Mouse (Mus musculus): ENCODE results near the gene Nkx6-1. TPM values are rescaled to one million over a fixed set of nuclear protein-coding genes. Genes with fewer than 3 reads are reported as not detected.

The Nkx6-1 gene
- 0.21 TPM in 1 of 2 replicates, not detected in the other for polyA plus RNA-seq (2012; ENCODE audit: insufficient read depth, low replicate concordance)

GRCm38 (mm10) chr5:101664945-101665615, at the start of gene Nkx6-1:
Gene Nkx6-1, minus strand, starts transcription at chr5:101664996.
- H3K4me1 ChIP-seq: peaks cover 41% of the 10 kb centered on the region
- peaks cover 94% of the 10 kb centered on the region for H3K27me3 ChIP-seq (replicated peaks)
- no peaks in the 10 kb centered on the region for H3K36me3 ChIP-seq (replicated peaks; ENCODE audit: low read length)
- H3K4me3 ChIP-seq (replicated peaks): peak within 1 kb of the TSS; percentile 89
- H3K9me3 ChIP-seq: peaks cover 18% of the 10 kb centered on the region; the same call in 1 of the 2 replicates
- TF ChIP-seq GATA1 (IDR thresholded peaks at IDR 0.05; ENCODE audit: borderline replicate concordance, low read length): no peak
- TF ChIP-seq FLI1 (IDR thresholded peaks at IDR 0.05; ENCODE audit: low read length): no peak

- no peaks in the 10 kb centered on the region for H3K4me1 ChIP-seq
- H3K36me3 ChIP-seq (replicated peaks; ENCODE audit: low read length): no peaks in the 10 kb centered on the region
- H3K9me3 ChIP-seq: peaks cover 15% of the 10 kb centered on the region
- TF ChIP-seq FLI1 (IDR thresholded peaks at IDR 0.05; ENCODE audit: low read length) (no peak), GATA1 (IDR thresholded peaks at IDR 0.05; ENCODE audit: borderline replicate concordance, low read length) (no peak)
- no peak overlapping the region for H3K4me3 ChIP-seq (replicated peaks)
- H3K27me3 ChIP-seq (replicated peaks): no peaks in the 10 kb centered on the region
These were observed 48.3 kb upstream of the Nkx6-1 start for GRCm38 (mm10) chr5:101713064-101713613.

DNA sequence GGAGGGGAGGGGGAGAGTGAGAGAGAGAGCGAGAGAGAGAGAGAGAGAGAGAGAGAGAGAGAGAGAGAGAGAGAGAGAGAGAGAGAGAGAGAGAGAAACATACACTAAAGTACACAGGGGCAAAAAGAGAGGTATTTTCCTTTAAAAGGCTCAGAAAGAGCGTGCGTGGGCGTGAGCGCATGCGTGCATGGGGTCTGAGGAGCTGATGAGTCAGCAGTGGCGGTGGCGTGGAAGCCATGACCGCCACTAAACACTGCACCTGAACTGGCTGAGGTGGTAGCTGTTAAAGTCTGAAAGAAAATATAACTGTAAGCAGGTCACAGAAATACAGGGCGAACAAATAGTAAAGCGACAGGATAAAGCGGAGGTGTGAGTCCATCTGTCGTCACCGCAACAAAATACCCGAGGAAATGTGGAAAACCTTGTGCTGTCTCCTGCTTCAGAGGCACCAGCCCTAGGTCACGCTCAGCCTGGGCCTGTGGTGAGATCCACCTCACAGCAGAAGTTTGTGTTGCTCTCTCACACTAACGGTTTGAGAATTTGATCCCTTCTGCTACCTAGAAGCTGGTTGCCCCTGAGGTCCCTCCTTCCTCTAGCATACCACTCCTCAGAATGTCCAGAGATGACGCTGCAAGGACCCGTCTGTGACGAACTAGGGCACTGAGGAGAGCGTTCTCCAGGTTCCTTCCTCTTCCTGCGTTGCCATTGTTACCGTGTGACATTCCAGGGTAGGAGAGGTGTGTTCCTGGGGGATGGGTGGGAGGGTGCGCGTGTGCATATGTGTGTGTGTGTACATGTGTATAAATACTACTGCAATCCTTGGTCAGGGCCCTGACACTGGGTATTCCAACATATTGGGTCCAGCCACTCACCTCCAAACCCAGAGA, 38.8 kb upstream of the Nkx6-1 start:
- Histone ChIP-seq H3K9me3 (0 out of 2 replicates have a peak, but pooled peaks cover 5% of the 10 kb centered on the region), H3K4me1 (peaks cover 8% of the 10 kb centered on the region; the same call in 1 of the 2 replicates), H3K4me3 (replicated peaks) (peak overlapping the region; percentile 2), H3K27me3 (replicated peaks) (peaks cover 7% of the 10 kb centered on the region), H3K36me3 (replicated peaks; ENCODE audit: low read length) (no peaks in the 10 kb centered on the region)
- TF ChIP-seq GATA1 (IDR thresholded peaks at IDR 0.05; ENCODE audit: borderline replicate concordance, low read length) (no peak), FLI1 (IDR thresholded peaks at IDR 0.05; ENCODE audit: low read length) (no peak)

GRCm38 (mm10) chr5:101702636-101703035, 37.8 kb upstream of the Nkx6-1 start:
- H3K9me3 ChIP-seq: 0 out of 2 replicates have a peak, but pooled peaks cover 5% of the 10 kb centered on the region
- H3K4me1 ChIP-seq: peaks cover 8% of the 10 kb centered on the region; the same call in 1 of the 2 replicates
- no peak overlapping the region for H3K4me3 ChIP-seq (replicated peaks)

GRCm38 (mm10) chr5:101700607-101701006, 35.8 kb upstream of the Nkx6-1 start:
- Histone ChIP-seq H3K4me3 (replicated peaks) (no peak overlapping the region), H3K9me3 (0 out of 2 replicates have a peak, but pooled peaks cover 8% of the 10 kb centered on the region), H3K27me3 (replicated peaks) (peaks cover 7% of the 10 kb centered on the region), H3K4me1 (peaks cover 8% of the 10 kb centered on the region; the same call in 1 of the 2 replicates), H3K36me3 (replicated peaks; ENCODE audit: low read length) (no peaks in the 10 kb centered on the region)
- TF ChIP-seq GATA1 (IDR thresholded peaks at IDR 0.05; ENCODE audit: borderline replicate concordance, low read length) (no peak), FLI1 (IDR thresholded peaks at IDR 0.05; ENCODE audit: low read length) (no peak)

More at GRCm38 (mm10) chr5:101702636-101703035, 37.8 kb upstream of the Nkx6-1 start:
- Histone ChIP-seq H3K36me3 (replicated peaks; ENCODE audit: low read length) (no peaks in the 10 kb centered on the region), H3K27me3 (replicated peaks) (peaks cover 7% of the 10 kb centered on the region)
- no peak for TF ChIP-seq FLI1 (IDR thresholded peaks at IDR 0.05; ENCODE audit: low read length)
- no peak for TF ChIP-seq GATA1 (IDR thresholded peaks at IDR 0.05; ENCODE audit: borderline replicate concordance, low read length)

DNA sequence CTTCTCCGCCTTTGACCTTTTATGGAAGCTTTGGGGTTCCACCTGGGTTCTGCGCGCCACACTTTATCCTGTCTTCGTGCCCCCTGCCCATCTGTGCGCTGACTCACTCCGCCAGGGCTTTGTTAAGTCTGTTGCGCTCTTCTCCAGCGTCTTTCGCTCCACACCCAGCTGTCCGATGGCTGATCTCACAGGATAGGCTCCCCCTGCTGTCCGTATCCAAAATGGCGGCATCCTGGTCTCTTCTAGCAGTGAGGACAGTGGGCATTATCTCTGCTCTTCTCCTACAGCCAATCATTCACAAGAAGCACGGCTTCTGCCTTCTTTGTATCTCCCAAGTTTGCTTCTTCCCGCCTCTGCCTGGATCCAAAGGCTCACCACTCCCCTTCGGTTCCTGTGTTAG, 23.8 kb upstream of the Nkx6-1 start:
- TF ChIP-seq FLI1 (IDR thresholded peaks at IDR 0.05; ENCODE audit: low read length) (no peak), GATA1 (IDR thresholded peaks at IDR 0.05; ENCODE audit: borderline replicate concordance, low read length) (no peak)
- peaks cover 2% of the 10 kb centered on the region for H3K27me3 ChIP-seq (replicated peaks)
- no peak overlapping the region for H3K4me3 ChIP-seq (replicated peaks)
- no peaks in the 10 kb centered on the region for H3K4me1 ChIP-seq
- H3K9me3 ChIP-seq: peaks cover 7% of the 10 kb centered on the region
- H3K36me3 ChIP-seq (replicated peaks; ENCODE audit: low read length): no peaks in the 10 kb centered on the region

DNA sequence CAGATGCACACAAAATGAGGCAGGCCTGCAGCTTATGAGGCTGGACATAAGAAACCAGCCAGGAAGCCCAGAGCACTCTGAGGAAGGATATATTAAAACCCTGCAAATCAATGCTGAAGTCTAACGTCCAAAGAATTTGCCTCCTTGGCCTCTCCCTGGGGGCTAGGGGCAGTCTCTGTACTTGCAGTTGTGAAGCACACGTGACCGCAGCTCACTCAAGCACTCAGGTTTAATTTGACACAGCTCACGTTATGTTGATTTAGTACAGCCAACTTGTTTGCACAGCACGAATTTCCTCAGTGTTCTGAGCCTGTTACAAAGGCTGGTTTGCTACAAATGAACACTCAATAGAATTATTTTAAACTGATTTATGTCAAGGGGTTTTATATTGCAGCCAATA, 18.5 kb upstream of the Nkx6-1 start:
- TF ChIP-seq FLI1 (IDR thresholded peaks at IDR 0.05; ENCODE audit: low read length) (no peak), GATA1 (IDR thresholded peaks at IDR 0.05; ENCODE audit: borderline replicate concordance, low read length) (no peak)
- peaks cover 2% of the 10 kb centered on the region for H3K9me3 ChIP-seq
- no peaks in the 10 kb centered on the region for H3K27me3 ChIP-seq (replicated peaks)
- H3K4me3 ChIP-seq (replicated peaks): no peak overlapping the region
- H3K36me3 ChIP-seq (replicated peaks; ENCODE audit: low read length): no peaks in the 10 kb centered on the region
- no peaks in the 10 kb centered on the region for H3K4me1 ChIP-seq

GRCm38 (mm10) chr5:101680338-101680737, 15.5 kb upstream of the Nkx6-1 start:
- H3K27me3 ChIP-seq (replicated peaks): no peaks in the 10 kb centered on the region
- H3K9me3 ChIP-seq: no peaks in the 10 kb centered on the region
- no peak for TF ChIP-seq GATA1 (IDR thresholded peaks at IDR 0.05; ENCODE audit: borderline replicate concordance, low read length)
- no peak for TF ChIP-seq FLI1 (IDR thresholded peaks at IDR 0.05; ENCODE audit: low read length)
- no peak overlapping the region for H3K4me3 ChIP-seq (replicated peaks)
- H3K4me1 ChIP-seq: no peaks in the 10 kb centered on the region
- no peaks in the 10 kb centered on the region for H3K36me3 ChIP-seq (replicated peaks; ENCODE audit: low read length)

GRCm38 (mm10) chr5:101669381-101669780, 4.6 kb upstream of the Nkx6-1 start:
- H3K4me3 ChIP-seq (replicated peaks): no peak overlapping the region
- H3K4me1 ChIP-seq: peaks cover 30% of the 10 kb centered on the region
- H3K9me3 ChIP-seq: peaks cover 7% of the 10 kb centered on the region; the same call in 1 of the 2 replicates
- H3K27me3 ChIP-seq (replicated peaks): peaks cover 51% of the 10 kb centered on the region
- no peak for TF ChIP-seq FLI1 (IDR thresholded peaks at IDR 0.05; ENCODE audit: low read length)
- TF ChIP-seq GATA1 (IDR thresholded peaks at IDR 0.05; ENCODE audit: borderline replicate concordance, low read length): no peak
- H3K36me3 ChIP-seq (replicated peaks; ENCODE audit: low read length): no peaks in the 10 kb centered on the region
